Mouse (Mus musculus): Measurements from ENCODE around the gene Gm13691. TPM values are rescaled to one million over a fixed set of nuclear protein-coding genes. Genes with fewer than 3 reads are reported as not detected.

The Gm13691 gene
- polyA plus RNA-seq (2012; rRNA removed; ENCODE audit: low replicate concordance): not detected in 2 replicates

GRCm38 (mm10) chr2:83990253-83990652 lies at the start of gene Gm13691:
TSS of gene Gm13691 (plus strand) at chr2:83990553.

DNA sequence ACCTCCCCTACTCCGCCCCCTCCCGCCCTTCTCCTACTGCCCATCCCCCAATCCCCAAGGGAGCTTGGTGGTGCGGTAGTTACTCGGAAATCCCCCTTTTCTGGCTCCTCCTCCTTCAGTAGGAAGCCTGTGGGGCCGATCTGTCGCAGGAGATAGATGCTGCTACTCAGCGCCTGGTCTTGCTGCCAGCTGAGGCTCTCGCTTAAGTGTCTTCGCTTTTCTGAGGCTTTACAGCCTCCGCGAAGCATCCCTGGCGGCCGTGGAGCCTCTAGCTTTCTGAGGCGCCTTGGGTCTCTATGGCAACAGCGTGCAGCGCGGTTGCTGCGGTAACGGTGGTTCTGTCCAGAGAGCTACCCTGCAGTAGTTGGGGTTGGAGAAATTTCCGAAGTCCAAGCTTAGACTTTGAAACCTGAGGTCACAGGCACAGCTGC lies 49.4 kb upstream of the Gm13691 start, which contains the start of gene Zswim2:
TSS of gene Zswim2 (minus strand) at position 298 of the 431 bp plus-strand sequence.

GRCm38 (mm10) chr2:83955393-83955792 lies 35.0 kb upstream of the Gm13691 start, which contains the start of gene Gm13698:
TSS of gene Gm13698 (plus strand) at chr2:83955693.

GRCm38 (mm10) chr2:83961203-83961602 lies 29.1 kb upstream of the Gm13691 start, which contains the start of gene Gm13693:
TSS of gene Gm13693 (plus strand) at chr2:83961503.

GRCm38 (mm10) chr2:83967013-83967412 lies 23.3 kb upstream of the Gm13691 start, which contains the start of gene Gm13695:
TSS of gene Gm13695 (plus strand) at chr2:83967313.

DNA sequence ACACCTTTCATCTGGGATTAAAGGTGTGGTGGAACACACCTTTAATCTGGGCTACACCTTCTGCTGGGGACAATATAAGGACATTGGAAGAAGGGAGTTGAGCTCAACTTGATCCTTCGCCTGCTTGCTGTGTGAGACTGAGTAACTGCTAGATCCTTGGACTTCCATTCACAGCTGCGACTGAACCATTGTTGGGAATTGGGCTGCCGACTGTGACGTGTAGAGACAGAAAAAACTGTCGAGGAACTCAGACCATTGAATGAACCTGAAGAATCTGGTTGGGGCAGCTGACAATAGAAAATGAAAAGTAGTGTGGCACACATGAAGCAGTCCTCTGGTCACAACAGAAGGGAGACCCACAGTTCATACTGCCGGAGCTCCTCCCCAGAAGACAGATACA lies 17.5 kb upstream of the Gm13691 start, which contains the start of gene Gm13696:
TSS of gene Gm13696 (plus strand) at position 301 of the 400 bp plus-strand sequence.

DNA sequence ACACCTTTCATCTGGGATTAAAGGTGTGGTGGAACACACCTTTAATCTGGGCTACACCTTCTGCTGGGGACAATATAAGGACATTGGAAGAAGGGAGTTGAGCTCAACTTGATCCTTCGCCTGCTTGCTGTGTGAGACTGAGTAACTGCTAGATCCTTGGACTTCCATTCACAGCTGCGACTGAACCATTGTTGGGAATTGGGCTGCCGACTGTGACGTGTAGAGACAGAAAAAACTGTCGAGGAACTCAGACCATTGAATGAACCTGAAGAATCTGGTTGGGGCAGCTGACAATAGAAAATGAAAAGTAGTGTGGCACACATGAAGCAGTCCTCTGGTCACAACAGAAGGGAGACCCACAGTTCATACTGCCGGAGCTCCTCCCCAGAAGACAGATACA lies 11.7 kb upstream of the Gm13691 start, which contains the start of gene Gm13694:
TSS of gene Gm13694 (plus strand) at position 301 of the 400 bp plus-strand sequence.

DNA sequence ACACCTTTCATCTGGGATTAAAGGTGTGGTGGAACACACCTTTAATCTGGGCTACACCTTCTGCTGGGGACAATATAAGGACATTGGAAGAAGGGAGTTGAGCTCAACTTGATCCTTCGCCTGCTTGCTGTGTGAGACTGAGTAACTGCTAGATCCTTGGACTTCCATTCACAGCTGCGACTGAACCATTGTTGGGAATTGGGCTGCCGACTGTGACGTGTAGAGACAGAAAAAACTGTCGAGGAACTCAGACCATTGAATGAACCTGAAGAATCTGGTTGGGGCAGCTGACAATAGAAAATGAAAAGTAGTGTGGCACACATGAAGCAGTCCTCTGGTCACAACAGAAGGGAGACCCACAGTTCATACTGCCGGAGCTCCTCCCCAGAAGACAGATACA lies 5.9 kb upstream of the Gm13691 start, which contains the start of gene Gm13697:
TSS of gene Gm13697 (plus strand) at position 301 of the 400 bp plus-strand sequence.

Other genes starting within 250 kb of the Gm13691 start
- 0.08 and 0.33 TPM in 2 replicates for gene Fam171b, start 177.9 kb upstream of the Gm13691 start, polyA plus RNA-seq (2012; rRNA removed; ENCODE audit: low replicate concordance)
- gene Zswim2, start 49.3 kb upstream of the Gm13691 start, polyA plus RNA-seq (2012; rRNA removed; ENCODE audit: low replicate concordance): not detected in 2 replicates
- not detected in 2 replicates for gene Gm13698, start 34.9 kb upstream of the Gm13691 start, polyA plus RNA-seq (2012; rRNA removed; ENCODE audit: low replicate concordance)
- gene Gm13693, start 29.1 kb upstream of the Gm13691 start, polyA plus RNA-seq (2012; rRNA removed; ENCODE audit: low replicate concordance): not detected in 2 replicates
- gene Gm13695, start 23.2 kb upstream of the Gm13691 start, polyA plus RNA-seq (2012; rRNA removed; ENCODE audit: low replicate concordance): not detected in 2 replicates
- gene Gm13696, start 17.4 kb upstream of the Gm13691 start, polyA plus RNA-seq (2012; rRNA removed; ENCODE audit: low replicate concordance): not detected in 2 replicates
- not detected in 2 replicates for gene Gm13694, start 11.6 kb upstream of the Gm13691 start, polyA plus RNA-seq (2012; rRNA removed; ENCODE audit: low replicate concordance)
- not detected in 2 replicates for gene Gm13697, start 5.8 kb upstream of the Gm13691 start, polyA plus RNA-seq (2012; rRNA removed; ENCODE audit: low replicate concordance)

Measured in duodenum, adult 2 months (tissue).